Mouse (Mus musculus) thymus, postnatal 36 days (tissue): ENCODE measurements around the gene Plcd4.

ENCODE experiments used
- DNase-seq, 2 experiments: peaks; one replicate each; pipeline ENCODE4 v3.0.0; 2022; ENCODE audit warnings: mixed read lengths in 2 of 2

Plcd4 gene

DNA sequence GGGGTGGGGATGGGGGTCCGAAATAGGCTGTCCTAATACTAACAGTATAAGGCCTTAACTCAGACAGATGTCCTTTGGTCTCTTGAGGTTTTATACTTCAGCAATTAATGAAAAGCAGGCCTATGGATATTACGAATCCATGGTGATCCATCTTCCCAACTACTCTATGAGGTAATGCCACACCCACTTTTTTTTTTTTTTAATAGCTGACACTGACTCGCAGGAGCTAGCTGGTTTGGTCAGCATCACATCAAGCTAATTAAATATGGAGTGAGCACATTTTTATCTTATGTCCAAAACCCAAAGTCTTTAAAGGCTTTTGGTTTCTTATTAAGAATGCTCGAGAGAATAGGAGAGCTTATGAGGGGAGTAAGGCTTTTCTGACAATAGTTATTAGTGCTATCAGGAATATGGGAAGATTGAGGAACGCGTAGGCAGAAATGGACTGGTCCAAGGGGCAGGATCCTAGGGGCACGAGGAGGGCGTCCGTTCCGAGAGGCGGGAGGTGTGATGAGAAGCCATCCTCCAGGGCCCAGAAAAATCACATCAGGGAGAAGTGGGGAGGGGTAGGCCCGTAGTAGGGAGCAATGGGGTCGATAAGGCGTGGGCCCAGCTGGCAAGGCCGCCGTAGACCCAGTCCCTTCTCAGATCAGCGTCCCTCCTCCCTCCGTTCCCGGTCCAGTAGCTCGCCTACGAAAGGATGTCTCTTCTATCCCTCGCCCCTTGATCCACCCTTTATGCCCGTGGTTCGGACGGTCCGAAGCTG, 58.0 kb downstream of the Plcd4 start:
- no peak for DNase-seq

GRCm38 (mm10) chr1:74601267-74601962, 58.7 kb downstream of the Plcd4 start, which contains the start of the genes Rnf25 and Stk36:
Rnf25 (minus strand) TSS chr1:74601397.
Stk36 (plus strand) TSS chr1:74601445.
- peak; percentile 76 to 82 for DNase-seq
